Mouse (Mus musculus): ENCODE results near the gene Cav3. TPM values are rescaled to one million over a fixed set of nuclear protein-coding genes. Genes with fewer than 3 reads are reported as not detected.

Gene Cav3
- not detected in 2 replicates for total RNA-seq (2017)

DNA sequence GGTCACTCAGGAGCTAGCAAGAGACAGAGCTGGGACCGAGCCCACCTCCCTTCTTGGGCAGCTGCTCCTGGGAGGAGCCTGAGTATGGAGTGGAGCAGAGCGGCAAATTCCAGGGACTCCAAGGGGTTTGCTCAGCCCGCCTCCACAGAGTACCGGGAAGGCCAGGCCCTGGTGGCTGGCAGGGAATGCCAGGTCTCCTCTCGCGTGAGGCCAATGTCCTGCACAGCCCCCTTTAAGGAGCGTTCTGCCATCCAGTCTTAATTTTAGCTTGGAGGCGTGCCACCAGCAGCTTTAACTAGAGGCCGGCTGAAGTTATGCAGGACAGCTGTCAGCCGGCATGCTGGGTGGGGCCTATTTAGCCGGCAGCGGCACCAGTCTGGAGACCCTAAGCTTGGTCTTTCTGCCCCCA is at the start of gene Cav3:
Gene Cav3, plus strand, starts transcription at position 165 of the 409 bp plus-strand sequence.
- ATAC-seq (ENCODE audit: extremely low read depth, insufficient number of reproducible peaks, low FRiP score, poor library complexity, severe bottlenecking) = no peak

DNA sequence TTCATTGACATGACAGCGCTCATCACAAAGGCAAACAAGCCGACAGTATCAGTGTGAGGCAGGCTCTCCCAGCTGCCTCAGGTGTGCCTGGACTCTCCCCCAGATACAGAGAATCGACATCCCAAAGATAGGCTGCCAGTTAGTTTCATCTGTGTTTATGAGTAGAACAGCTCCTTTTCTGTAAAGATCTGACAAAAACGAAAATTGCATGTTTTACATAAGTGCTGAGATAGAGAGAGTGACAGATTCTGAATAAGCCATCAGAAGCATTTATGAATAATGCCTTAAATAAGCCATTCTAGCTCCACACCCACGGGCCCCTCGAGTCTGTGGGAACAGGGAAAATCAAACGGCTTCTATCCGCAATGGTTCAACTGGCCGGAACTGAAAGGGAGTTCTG is 40.0 kb upstream of the Cav3 start:
- ATAC-seq (ENCODE audit: extremely low read depth, insufficient number of reproducible peaks, low FRiP score, poor library complexity, severe bottlenecking) = no peak

DNA sequence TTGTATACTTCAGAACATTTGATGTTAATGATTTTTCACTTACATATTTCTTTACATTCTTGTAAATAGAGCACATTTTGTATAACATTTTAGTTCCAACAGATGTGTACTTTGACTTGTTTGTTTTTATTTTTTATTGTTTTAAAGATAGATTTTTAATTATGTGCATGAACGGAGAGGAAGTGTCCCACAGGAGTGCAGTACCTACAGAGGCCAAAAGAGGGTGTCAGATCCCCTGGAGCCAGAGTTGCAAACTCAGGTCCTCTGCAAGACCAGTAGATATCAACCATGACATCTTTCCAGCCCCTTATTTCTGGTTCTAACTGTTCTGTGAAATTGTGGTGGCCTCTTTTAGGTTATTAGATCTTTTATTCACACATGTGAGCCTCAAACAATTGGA is 38.4 kb upstream of the Cav3 start:
- no peak for ATAC-seq (ENCODE audit: extremely low read depth, insufficient number of reproducible peaks, low FRiP score, poor library complexity, severe bottlenecking)

DNA sequence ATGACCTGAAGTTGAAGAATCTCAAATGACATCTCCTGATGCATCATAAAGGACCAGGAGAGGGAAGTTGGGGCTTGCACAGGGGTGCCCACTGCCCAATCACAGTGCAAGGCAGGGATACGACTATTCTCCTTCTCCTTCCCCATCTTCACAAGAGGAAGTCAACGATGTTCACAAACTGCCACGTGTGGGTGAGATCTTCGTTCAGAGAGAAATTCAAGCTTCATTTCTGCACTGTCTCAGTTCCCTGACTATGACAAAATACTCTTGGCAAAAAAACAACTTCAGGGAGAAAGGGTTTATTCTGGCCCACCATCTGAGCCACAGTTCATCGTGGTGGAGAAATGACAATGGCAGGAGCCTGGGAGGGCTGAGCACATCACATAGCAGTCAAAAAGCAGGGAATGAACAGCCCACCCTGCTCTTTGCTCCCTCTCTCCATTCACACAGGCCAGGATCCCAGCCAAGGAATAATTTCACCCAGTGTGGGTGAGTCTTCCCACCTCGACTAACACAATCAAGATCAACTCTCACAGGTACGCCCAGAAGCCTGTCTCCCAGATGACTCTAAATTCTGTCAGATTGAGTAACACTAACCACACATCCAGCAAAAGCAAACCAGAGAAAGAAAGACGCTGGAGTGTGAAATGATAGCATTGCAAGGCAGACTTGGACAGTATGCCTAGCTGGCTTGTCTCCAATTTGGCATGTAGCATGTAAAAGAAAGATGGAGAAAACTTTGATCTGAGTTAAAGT is 35.4 kb upstream of the Cav3 start:
- ATAC-seq (ENCODE audit: extremely low read depth, insufficient number of reproducible peaks, low FRiP score, poor library complexity, severe bottlenecking) = no peak

DNA sequence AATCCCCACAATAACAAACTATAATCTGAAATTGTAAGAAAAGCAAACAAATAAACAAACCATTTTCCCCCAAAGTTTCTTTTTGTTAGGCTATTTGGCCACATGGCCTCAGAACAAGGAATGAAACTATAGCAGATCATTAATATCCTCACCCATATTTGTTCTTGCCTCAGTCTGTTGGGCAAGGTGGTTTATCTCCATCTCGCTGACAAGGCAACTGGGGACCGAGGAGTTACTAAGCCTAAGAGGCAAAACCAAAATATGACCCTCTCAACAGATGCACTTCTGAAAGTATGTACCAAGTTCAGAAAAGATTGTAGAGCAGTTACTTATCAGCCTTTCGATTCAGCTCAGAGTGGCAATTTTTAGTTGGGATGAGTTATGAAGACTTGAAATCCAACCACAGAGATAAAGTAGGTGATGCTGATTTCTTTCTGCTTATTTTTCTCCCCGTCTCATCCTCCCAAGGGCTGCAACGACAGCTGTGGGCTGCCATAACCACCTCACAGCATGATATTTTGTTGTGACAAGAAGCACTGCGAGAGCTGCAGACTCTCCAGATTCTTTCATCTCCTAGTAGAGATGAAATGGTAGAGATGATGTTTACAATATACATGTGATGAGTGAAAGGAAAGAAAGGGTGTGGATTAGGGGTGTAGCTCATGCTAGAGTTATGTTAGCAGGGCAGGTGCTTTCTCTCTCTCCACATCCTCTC is 33.1 kb upstream of the Cav3 start:
- ATAC-seq (ENCODE audit: extremely low read depth, insufficient number of reproducible peaks, low FRiP score, poor library complexity, severe bottlenecking) = no peak

DNA sequence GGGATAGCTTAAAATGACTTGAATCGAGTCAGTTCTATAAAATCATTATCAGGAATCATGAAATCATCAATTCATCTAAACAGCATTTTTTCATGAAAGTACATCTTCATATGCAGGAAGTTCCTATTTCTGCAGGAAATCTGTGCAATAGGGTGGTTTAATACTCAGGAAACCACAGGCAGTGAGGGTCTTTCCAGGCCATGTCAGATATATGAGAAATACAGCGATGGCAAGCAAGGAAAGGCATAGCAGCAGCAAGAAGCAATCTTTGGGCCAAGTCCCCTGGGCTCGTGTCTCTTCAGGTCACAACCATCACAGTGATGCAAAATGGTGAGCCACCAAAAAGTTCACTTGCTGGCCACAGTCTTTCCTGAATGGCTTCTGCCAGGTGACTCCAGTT is 13.6 kb upstream of the Cav3 start:
- no peak for ATAC-seq (ENCODE audit: extremely low read depth, insufficient number of reproducible peaks, low FRiP score, poor library complexity, severe bottlenecking)

DNA sequence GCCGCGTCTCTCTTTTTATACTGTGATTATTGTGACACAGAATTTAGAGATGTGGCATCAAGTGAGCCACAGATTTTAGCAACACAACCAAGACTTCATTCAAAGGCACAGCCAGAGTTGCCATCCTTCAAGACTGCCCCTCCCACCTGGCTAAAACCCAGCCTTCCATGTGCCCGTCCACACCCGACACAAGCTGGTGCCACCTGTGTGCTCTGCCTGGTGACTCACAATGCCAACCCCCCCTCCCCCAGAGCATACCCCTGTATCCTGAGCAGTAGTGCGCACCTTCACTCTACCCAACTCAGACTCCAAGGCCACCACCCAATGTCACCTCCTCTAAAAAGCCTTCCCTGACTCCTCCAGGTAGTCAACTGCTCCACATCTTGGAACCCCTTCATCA is 2.2 kb downstream of the Cav3 start:
- no peak for ATAC-seq (ENCODE audit: extremely low read depth, insufficient number of reproducible peaks, low FRiP score, poor library complexity, severe bottlenecking)

DNA sequence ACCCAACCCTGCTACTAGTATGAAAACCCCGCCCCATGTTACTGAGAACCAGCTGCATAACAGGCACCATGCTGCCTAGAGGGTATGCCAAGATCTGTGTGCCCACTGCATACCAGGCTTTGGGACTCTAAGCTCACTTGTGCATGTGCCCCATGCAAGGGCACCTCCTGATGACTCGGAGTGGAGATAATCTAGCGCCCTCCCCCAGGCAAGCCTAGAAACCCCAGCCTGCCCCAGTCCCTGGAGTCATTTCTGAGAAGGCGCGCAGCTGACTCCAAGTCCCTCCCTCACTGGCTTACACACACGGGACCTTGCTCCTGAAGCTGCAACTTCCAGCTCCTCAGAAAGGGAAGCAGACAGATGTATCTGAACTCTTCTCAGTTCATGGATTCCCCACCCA is 4.0 kb downstream of the Cav3 start:
- ATAC-seq (ENCODE audit: extremely low read depth, insufficient number of reproducible peaks, low FRiP score, poor library complexity, severe bottlenecking) = no peak

DNA sequence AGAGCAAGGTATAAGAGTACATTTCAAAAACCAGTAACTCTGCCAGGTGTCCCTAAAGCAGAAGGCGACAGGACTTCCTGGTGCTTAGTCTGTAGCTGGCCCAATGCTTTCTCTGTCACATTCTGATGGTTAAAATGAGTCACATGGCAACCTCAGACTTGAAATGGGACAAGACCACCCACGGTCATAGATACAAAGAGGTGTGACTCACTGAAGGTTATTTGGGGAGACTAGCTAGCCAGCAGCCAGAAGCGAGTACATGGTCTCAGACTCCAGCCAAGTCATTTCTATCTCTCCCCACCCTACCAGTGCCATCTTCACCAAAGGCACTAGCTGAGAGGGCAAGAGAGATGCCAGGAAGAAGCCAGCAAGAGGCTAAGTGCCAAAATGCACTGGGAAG is 6.1 kb downstream of the Cav3 start:
- no peak for ATAC-seq (ENCODE audit: extremely low read depth, insufficient number of reproducible peaks, low FRiP score, poor library complexity, severe bottlenecking)

DNA sequence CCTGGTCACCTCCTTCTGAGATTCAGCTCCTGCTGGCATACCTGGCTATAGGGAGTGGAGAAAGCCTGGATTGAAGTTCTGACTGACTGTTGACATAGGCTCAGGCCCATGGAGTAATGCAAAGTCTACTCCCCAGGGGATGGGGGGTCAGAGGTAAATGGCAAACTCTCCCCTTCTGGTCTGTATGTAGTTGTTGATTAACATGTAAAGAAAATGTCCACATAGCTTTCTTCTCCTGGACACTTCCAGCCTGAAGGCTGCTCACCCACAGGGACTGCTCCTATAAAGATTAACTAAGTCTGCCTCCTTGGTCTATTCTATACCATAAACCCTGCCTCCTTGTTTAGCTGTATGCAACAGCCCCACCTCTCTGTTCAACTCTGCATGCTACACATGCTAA is 6.7 kb downstream of the Cav3 start:
- ATAC-seq (ENCODE audit: extremely low read depth, insufficient number of reproducible peaks, low FRiP score, poor library complexity, severe bottlenecking) = no peak

DNA sequence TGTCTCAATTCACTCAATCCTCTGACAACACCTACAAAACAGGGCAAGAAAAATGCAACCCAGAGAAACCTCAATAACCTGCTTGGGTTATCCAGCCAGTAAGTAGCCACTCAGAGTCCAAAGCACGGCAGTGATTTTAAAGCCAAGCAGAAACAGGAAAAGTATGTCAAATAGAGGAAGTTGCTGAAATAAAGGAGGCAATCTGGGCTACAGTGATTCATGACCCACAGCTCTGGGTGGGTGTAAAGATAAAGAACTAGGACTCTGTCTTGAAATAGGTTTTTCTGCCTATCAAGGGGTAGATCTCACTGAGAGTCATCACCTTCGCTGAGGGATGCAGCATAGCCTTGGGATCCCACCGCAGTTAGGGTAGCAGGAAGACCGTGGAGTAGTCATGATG is 12.3 kb downstream of the Cav3 start:
- no peak for ATAC-seq (ENCODE audit: extremely low read depth, insufficient number of reproducible peaks, low FRiP score, poor library complexity, severe bottlenecking)

DNA sequence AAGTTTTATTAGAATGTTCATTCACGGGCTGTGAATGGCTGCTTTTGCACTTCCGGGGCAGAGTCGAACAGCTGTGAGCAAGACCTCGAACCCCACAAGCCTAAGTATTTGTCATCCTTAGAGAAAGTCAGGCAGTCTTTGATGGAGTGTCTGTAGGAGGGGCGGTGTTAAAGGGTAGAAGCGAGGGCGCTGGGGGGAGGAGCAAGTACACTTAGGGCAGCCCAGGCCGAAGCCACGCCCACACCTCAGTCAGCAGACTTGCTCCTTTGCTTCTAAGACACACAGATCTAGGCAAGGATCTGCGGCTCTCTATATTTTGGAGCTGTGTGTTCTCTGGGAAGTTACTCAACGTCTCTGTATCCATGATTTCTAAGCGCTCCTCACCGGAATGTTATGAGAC is 20.6 kb downstream of the Cav3 start:
- no peak for ATAC-seq (ENCODE audit: extremely low read depth, insufficient number of reproducible peaks, low FRiP score, poor library complexity, severe bottlenecking)

DNA sequence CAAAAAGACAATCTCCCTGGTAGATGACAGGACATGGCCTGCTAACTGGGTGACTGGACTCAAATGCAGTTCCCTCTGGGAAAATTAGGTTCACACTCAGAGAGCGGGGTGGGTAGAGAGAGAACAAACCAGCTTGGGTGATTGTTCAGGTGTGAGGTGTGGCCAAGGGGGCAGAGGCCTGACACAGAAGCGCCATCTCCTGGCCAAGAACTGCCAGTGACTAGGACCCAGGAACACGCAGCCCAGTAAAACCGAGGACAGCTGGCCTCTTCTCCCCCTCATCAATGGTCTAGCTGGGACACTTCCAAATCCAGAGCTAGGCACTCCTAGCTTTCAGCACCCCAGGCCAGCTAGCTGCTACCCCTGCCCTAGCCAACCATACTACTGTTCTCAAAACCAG is 25.0 kb downstream of the Cav3 start:
- ATAC-seq (ENCODE audit: extremely low read depth, insufficient number of reproducible peaks, low FRiP score, poor library complexity, severe bottlenecking) = no peak

DNA sequence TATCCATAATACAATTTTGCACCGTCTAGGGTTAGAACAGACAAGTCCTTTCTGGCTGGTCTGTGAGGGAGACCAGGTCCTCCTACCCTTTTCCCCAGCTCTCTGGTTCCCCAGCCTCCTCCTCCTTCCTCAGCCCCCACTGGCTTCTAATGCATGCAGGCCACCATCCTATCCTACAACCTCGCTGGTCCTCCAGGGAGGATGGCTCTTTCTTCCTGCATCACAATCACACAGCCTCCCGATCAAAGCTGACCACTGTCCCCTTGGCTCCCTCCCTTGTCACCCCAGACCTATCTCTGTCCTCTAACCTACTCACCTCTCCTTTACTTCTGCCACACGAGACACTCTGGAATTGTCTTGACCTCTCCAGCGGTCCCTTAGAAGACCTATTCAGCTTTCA is 28.7 kb downstream of the Cav3 start:
- no peak for ATAC-seq (ENCODE audit: extremely low read depth, insufficient number of reproducible peaks, low FRiP score, poor library complexity, severe bottlenecking)

DNA sequence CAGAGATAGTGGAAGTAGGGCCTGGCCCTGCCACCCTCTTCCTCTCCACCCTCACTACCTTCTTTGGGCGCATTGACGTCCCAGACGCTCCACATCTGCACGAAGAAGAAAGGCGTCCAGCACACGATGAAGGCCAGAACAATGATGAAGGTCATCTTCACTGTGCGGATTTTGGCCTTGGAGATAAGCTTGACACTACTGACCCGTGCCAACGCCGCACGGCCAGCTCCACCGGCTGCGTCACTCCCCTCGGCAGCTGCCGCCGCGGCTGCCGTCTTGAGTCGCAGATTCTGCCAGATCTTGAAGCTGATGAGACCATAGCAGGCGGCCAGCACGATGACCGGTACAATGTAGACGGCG is 29.5 kb downstream of the Cav3 start:
- no peak for ATAC-seq (ENCODE audit: extremely low read depth, insufficient number of reproducible peaks, low FRiP score, poor library complexity, severe bottlenecking)

DNA sequence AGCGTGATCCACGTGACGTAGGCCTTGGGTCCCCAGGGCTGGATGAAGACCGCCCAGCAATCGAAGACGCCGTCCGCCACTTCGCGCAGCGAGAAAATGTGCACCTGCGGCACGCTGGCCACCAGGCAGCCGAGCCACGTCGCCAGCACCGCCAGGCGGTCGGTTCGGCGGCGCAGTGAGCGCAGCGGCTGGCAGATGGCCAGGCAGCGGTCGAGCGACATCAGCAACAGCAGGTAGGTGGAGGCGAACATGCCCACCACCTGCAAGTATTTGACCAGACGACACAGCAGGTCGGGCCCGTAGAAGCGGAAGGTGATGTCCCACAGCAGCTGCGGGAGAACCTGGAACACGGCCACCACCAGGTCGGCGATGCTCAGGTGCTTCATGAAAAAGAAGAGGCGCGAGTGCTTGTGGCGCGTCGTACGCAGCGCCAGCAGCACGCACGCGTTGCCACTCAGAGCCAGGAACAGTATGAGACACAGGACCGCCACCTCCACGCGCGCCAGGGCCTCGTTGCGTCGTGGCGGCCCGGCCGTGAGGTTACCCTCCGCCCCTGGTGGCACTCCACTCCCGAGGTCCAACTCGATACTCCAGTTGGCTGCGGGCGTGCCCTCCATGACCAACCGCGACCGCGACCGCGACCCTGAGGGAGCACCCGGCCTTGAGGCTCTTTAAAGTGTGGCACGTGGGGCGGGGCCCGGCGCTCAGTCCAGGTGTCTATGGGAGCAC is 30.0 kb downstream of the Cav3 start:
- ATAC-seq (ENCODE audit: extremely low read depth, insufficient number of reproducible peaks, low FRiP score, poor library complexity, severe bottlenecking) = no peak

DNA sequence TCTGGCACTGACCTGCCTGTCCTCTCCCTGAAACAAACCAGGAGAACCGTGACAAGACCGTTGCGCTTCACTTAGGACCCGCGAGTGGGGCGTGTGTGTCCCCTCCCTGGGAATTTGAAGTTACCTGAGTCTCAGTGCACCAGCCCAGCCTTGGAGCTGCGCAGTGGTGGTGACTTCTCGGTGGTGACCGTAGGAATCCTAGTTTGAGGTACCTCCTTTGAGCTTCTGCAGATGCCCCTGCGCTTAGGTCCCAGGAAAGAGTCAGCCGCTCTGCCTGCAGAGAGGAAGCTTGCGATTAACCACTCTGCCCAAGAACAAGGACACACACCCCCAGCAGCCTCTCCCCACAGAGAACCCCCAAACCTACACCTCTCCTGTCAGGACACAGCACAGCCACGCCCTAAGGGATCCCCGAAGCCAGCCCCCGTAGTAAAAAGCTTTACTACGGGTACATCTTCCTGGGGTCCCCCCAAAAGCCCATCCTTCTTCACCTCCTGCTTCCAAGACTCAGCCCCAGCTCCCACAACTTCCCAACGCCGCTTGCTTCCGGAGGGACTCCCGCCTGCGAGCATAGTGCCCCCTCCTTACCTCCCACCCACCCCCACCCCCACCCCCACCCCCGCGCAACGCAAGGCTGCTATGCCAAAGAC is 30.7 kb downstream of the Cav3 start, which contains the start of gene Oxtr:
Gene Oxtr, minus strand, starts transcription at position 34 of the 650 bp plus-strand sequence.
- no peak for ATAC-seq (ENCODE audit: extremely low read depth, insufficient number of reproducible peaks, low FRiP score, poor library complexity, severe bottlenecking)

DNA sequence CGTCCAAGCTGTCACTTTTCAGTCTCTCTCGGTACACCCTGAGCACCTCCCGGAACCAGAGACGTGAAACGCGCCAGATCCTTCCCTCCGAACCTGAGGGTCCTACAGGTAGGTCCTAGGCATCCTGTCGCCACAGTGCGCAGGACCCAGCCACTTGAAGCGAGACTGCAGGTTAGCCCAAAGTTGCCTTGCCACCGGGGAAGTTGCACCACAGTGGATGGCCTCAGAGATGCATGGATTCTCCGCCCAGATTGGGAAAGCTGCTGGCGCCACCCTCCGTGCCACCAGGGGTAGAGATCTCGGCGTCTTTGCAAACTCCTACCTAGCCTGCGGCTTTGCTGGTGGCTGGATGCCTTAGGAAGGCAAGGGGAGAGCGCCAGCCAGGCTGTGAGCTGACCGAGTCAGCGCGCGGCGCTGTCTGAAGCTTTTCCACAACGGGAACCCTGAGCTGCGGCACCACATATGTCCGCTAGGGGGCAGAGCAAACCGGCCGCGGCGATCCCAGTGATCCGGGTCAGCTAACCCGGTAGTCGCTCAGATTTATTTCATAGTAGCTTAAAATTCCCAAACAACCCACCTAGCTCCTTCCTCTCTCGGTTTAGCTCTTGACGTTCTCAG is 31.4 kb downstream of the Cav3 start:
- no peak for ATAC-seq (ENCODE audit: extremely low read depth, insufficient number of reproducible peaks, low FRiP score, poor library complexity, severe bottlenecking)

DNA sequence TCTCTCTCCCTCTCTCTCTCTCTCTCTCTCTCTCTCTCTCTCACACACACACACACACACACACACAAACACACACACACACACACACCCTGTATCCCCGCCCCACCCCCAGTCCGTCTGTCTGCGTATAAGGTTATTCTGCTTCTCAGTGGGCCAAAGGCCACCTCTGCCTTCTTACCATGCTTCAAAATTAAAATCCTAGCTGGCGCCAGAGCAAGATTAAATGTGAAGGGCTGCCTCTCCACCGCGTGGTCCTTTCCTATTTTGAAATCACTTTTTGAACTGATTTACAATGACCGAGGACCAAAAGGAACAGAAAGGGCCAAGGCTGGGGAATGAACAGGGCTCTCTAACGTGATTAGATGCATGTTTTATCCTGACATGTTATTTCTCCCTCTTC is 32.2 kb downstream of the Cav3 start:
- ATAC-seq (ENCODE audit: extremely low read depth, insufficient number of reproducible peaks, low FRiP score, poor library complexity, severe bottlenecking) = no peak
